Mouse (Mus musculus) forebrain, embryonic 11.5 days (tissue): Measurements from ENCODE around the gene Skp1a. TPM values are rescaled to one million over a fixed set of nuclear protein-coding genes. Genes with fewer than 3 reads are reported as not detected.

ENCODE experiments used
- ATAC-seq: fragments of 200-750 bp; cut with Nextera tagmentation; replicated peaks from 2 replicates; pipeline ENCODE4 v1.8.0; 2017; ENCODE audit warnings: moderate TSS enrichment; ENCODE audit not compliant: low FRiP score
- DNase-seq: peaks from one replicate; pipeline ENCODE4 v3.0.0-alpha.2; 2017; ENCODE audit warnings: low spot score
- H3K27ac ChIP-seq: fragments of 300-500 bp; sonication (generic); 2 replicates; pipeline ENCODE4 v1.5.1; 2014; ENCODE audit warnings: low read depth, low read length
- H3K27me3 ChIP-seq: fragments of 300-500 bp; sonication (generic); 2 replicates; pipeline ENCODE4 v1.6.1; 2014; ENCODE audit warnings: mild to moderate bottlenecking, low read length, mixed read lengths; ENCODE audit not compliant: control insufficient read depth, insufficient read depth
- H3K36me3 ChIP-seq: fragments of 300-500 bp; sonication (generic); 2 replicates; pipeline ENCODE4 v1.6.1; 2014; ENCODE audit warnings: mild to moderate bottlenecking, low read length, moderate library complexity, mixed read lengths; ENCODE audit not compliant: control insufficient read depth, insufficient read depth
- H3K4me1 ChIP-seq: fragments of 300-500 bp; sonication (generic); replicated peaks from 2 replicates; pipeline ENCODE4 v1.6.1; 2014; ENCODE audit warnings: low read length, mixed read lengths; ENCODE audit not compliant: control insufficient read depth, insufficient read depth
- H3K4me2 ChIP-seq: fragments of 300-500 bp; sonication (generic); 2 replicates; pipeline ENCODE4 v1.6.1; 2014; ENCODE audit warnings: low read depth, mild to moderate bottlenecking, low read length, moderate library complexity, mixed read lengths; ENCODE audit not compliant: severe bottlenecking
- H3K4me3 ChIP-seq: fragments of 300-500 bp; sonication (generic); 2 replicates; pipeline ENCODE4 v1.5.1; 2014; ENCODE audit warnings: low read depth, low read length
- H3K9ac ChIP-seq: fragments of 300-500 bp; sonication (generic); 2 replicates; pipeline ENCODE4 v1.6.1; 2014; ENCODE audit warnings: low read length
- H3K9me3 ChIP-seq: fragments of 300-500 bp; sonication (generic); 2 replicates; pipeline ENCODE4 v1.6.1; 2016; ENCODE audit warnings: low read length, mixed read lengths; ENCODE audit not compliant: control insufficient read depth
- WGBS: fragments of 180-500 bp; shearing (Covaris S2); extraction: QIAGEN DNeasy Blood & Tissue Kit; methylation state at CpG from one replicate; pipeline ENCODE4 v1.1.7; 2014; 5-methylcytosine and 5-hydroxymethylcytosine counted together
- polyA plus RNA-seq: library from polyadenylated mRNA; unstranded; fragments of >200 nt; fragmentation: Nextera tagmentation; extraction: Ambion mirVana; gene quantifications from 2 replicates; pipeline ENCODE4 v1.2.1, GENCODE M21; 2014

Skp1a gene
- polyA plus RNA-seq, 1 experiment from 2014 or later: 927 TPM

DNA sequence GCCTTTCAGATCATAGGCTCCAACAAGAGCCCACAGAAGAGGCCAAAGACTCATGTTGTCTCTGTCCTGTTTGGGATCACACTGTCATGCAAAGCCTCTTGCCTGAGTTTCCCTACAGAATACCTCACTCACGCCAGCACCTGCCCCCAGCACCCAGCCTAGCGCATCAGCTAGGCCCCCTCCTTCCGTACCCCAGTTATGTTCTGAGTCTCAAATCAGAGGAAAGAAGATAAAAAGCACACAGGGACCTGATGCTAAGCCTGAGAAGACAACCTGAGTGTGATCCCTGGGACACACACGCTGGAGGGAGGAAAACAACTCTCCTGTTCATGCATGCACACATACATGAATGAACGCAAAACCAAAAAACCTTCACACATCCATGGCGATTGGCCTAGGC is 47.2 kb downstream of the Skp1a start:
- ATAC-seq: no peak
- no peak for DNase-seq
- Histone ChIP-seq H3K36me3 (no peaks in the 10 kb centered on the region), H3K9me3 (no peaks in the 10 kb centered on the region), H3K4me1 (peaks cover 4% of the 10 kb centered on the region; the same call in 1 of the 2 replicates), H3K27ac (no peak overlapping the region), H3K27me3 (peaks cover 12% of the 10 kb centered on the region; the same call in 1 of the 2 replicates), H3K4me3 (no peak overlapping the region), H3K4me2 (no peak overlapping the region), H3K9ac (no peak overlapping the region)
- WGBS: 87% methylated on average over 6 of the region's 6 CpGs

- H3K4me2 ChIP-seq: no peak overlapping the region
- H3K4me3 ChIP-seq: no peak overlapping the region
- H3K9ac ChIP-seq: no peak overlapping the region
- no peaks in the 10 kb centered on the region for H3K36me3 ChIP-seq
- WGBS: 92% methylated on average over 8 of the region's 8 CpGs
- peaks cover 18% of the 10 kb centered on the region for H3K27me3 ChIP-seq
- H3K27ac ChIP-seq: no peak overlapping the region
- peaks cover 11% of the 10 kb centered on the region for H3K4me1 ChIP-seq
- ATAC-seq: no peak
- no peak for DNase-seq
- H3K9me3 ChIP-seq: no peaks in the 10 kb centered on the region
Measured at GRCm38 (mm10) chr11:52279611-52280145, 47.9 kb downstream of the Skp1a start.

DNA sequence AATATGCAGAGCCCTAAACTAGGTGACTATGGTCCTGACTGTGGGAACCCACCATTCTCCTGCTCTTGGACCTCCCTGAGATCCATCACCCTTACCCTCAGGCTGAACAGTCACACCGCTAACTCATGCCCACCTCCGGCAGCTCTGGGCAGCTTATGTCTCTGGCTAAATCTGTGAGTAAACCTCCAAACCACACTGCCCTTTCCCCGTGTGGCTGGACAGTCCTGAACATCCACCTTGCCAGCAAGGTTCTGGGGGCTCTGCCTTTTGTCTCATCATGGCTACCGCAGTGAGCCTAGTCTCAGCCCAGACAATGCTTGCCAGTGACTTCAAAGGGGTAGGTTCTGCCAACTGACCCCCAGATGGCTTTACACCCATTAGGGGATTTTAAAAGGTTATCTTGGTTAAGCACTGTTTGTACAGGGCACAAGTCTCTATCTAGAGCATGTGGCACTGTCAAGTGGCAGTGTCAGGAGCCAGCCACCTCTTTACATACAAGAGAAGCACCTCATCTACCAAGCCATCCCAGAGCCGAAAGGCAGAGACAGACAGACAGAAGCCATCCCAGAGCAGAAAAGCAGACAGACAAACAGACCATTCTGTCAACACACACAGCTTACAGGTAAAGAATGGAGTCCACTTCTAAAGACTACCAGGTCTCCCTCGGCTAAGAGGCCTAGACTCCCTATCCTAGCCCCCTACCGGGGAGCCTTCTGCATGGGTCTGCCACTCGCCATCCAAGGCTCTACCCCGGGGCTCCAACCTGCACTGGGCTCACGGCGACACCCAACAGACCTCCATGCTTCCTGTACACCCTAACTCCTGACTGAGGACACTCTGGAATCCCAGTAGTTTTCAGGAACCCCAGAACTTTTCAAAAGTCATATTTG is 49.0 kb downstream of the Skp1a start:
- whole genome bisulfite sequencing: 91% methylated on average over 11 of the region's 11 CpGs
- Histone ChIP-seq H3K4me3 (no peak overlapping the region), H3K4me2 (no peak overlapping the region), H3K27ac (no peak overlapping the region), H3K9ac (no peak overlapping the region), H3K9me3 (no peaks in the 10 kb centered on the region), H3K36me3 (no peaks in the 10 kb centered on the region), H3K4me1 (peaks cover 11% of the 10 kb centered on the region), H3K27me3 (peaks cover 28% of the 10 kb centered on the region)
- no peak for ATAC-seq
- no peak for DNase-seq

GRCm38 (mm10) chr11:52281568-52282328 is 50.0 kb downstream of the Skp1a start:
- no peaks in the 10 kb centered on the region for H3K9me3 ChIP-seq
- H3K27me3 ChIP-seq: peaks cover 28% of the 10 kb centered on the region
- no peak for DNase-seq
- H3K9ac ChIP-seq: no peak overlapping the region
- WGBS: 66% methylated on average over 19 of the region's 19 CpGs
- no peak for ATAC-seq
- H3K27ac ChIP-seq: no peak overlapping the region
- peaks cover 19% of the 10 kb centered on the region for H3K4me1 ChIP-seq
- H3K4me2 ChIP-seq: peak overlapping the region; percentile 94; the same call in 1 of the 2 replicates
- H3K4me3 ChIP-seq: peak overlapping the region; percentile 63; the same call in 1 of the 2 replicates
- no peaks in the 10 kb centered on the region for H3K36me3 ChIP-seq

- no peaks in the 10 kb centered on the region for H3K36me3 ChIP-seq
- WGBS: 1% methylated on average over 18 of the region's 19 CpGs
- H3K27me3 ChIP-seq: peaks cover 28% of the 10 kb centered on the region
- H3K4me3 ChIP-seq: peak overlapping the region; percentile 63
- no peaks in the 10 kb centered on the region for H3K9me3 ChIP-seq
- peaks cover 22% of the 10 kb centered on the region for H3K4me1 ChIP-seq
- H3K27ac ChIP-seq: no peak overlapping the region
- DNase-seq (no peak), ATAC-seq (0 out of 2 replicates have a peak, but pooled peaks have one; percentile 2)
- peak overlapping the region; percentile 66 for H3K9ac ChIP-seq
- H3K4me2 ChIP-seq: peak overlapping the region; percentile 94
Measured at GRCm38 (mm10) chr11:52282420-52282773, 50.6 kb downstream of the Skp1a start.

- peaks cover 22% of the 10 kb centered on the region for H3K4me1 ChIP-seq
Measured at GRCm38 (mm10) chr11:52282774-52283595, 51.2 kb downstream of the Skp1a start, which contains the start of gene Tcf7. Gene Tcf7, minus strand, starts transcription at chr11:52283014.

GRCm38 (mm10) chr11:52283596-52284571 is 52.1 kb downstream of the Skp1a start:
- no peak overlapping the region for H3K9ac ChIP-seq

More at GRCm38 (mm10) chr11:52282774-52283595, 51.2 kb downstream of the Skp1a start, which contains the start of gene Tcf7:
- Histone ChIP-seq H3K9me3 (no peaks in the 10 kb centered on the region), H3K27me3 (peaks cover 28% of the 10 kb centered on the region), H3K36me3 (no peaks in the 10 kb centered on the region), H3K9ac (peak within 1 kb of the TSS; percentile 66), H3K27ac (no peak within 1 kb of the TSS), H3K4me3 (peak within 1 kb of the TSS; percentile 63), H3K4me2 (peak within 1 kb of the TSS; percentile 94)
- WGBS: 1% methylated on average over 59 of the region's 97 CpGs
- peak; percentile 70 for ATAC-seq
- peak; percentile 93 for DNase-seq

More at GRCm38 (mm10) chr11:52283596-52284571, 52.1 kb downstream of the Skp1a start:
- 9% methylated on average over 44 of the region's 44 CpGs for WGBS
- peaks cover 28% of the 10 kb centered on the region for H3K27me3 ChIP-seq
- no peaks in the 10 kb centered on the region for H3K9me3 ChIP-seq
- peak overlapping the region; percentile 63 for H3K4me3 ChIP-seq
- DNase-seq (peak; percentile 70), ATAC-seq (no peak)
- no peaks in the 10 kb centered on the region for H3K36me3 ChIP-seq
- peaks cover 22% of the 10 kb centered on the region for H3K4me1 ChIP-seq
- peak overlapping the region; percentile 94 for H3K4me2 ChIP-seq
- no peak overlapping the region for H3K27ac ChIP-seq
